Mouse (Mus musculus) liver, embryonic 14.5 days (tissue): ENCODE measurements around the gene Gm28035. TPM values are rescaled to one million over a fixed set of nuclear protein-coding genes. Genes with fewer than 3 reads are reported as not detected.

Experiments
- ATAC-seq: fragments of 200-750 bp; cut with Nextera tagmentation; 2 replicates; pipeline ENCODE4 v1.8.0; 2017; ENCODE audit warnings: moderate number of reproducible peaks, mild to moderate bottlenecking, moderate library complexity; ENCODE audit not compliant: insufficient read depth
- DNase-seq, 3 experiments: peaks; one replicate each; pipeline ENCODE4 v3.0.0-alpha.2; 2012 to 2013; ENCODE audit warnings: low read depth in 3 of 3, low spot score in 3 of 3
- H3K27ac ChIP-seq: fragments of 300-500 bp; sonication (generic); 2 replicates; pipeline ENCODE4 v1.5.1; 2014; ENCODE audit warnings: moderate library complexity, mild to moderate bottlenecking, control low read depth, inconsistent platforms
- H3K27me3 ChIP-seq: fragments of 300-500 bp; sonication (generic); 2 replicates; pipeline ENCODE4 v1.6.1; 2014; ENCODE audit warnings: mild to moderate bottlenecking, low read length, moderate library complexity; ENCODE audit not compliant: control insufficient read depth, insufficient read depth
- H3K36me3 ChIP-seq: fragments of 300-500 bp; sonication (generic); replicated peaks from 2 replicates; pipeline ENCODE4 v1.6.1; 2014; ENCODE audit warnings: low read depth; ENCODE audit not compliant: control insufficient read depth, insufficient read depth
- H3K4me1 ChIP-seq, 2 experiments: fragments of 200-500 bp in 1 of 2; fragments of 300-500 bp in 1 of 2; sonication (generic) in 1 of 2; replicated peaks; 2 replicates each; pipeline ENCODE4 v1.6.1; 2012 to 2014; ENCODE audit warnings: antibody characterized with exemption in 1 of 2, inconsistent platforms in 1 of 2, low read length in 1 of 2; ENCODE audit not compliant: control insufficient read depth in 2 of 2, insufficient read depth in 2 of 2
- H3K4me2 ChIP-seq: fragments of 300-500 bp; sonication (generic); 2 replicates; pipeline ENCODE4 v1.6.1; 2014; ENCODE audit warnings: low read depth, mild to moderate bottlenecking, control low read depth, moderate library complexity
- H3K4me3 ChIP-seq, 2 experiments: fragments of 200-500 bp in 1 of 2; fragments of 300-500 bp in 1 of 2; sonication (generic) in 1 of 2; 2 replicates each; pipeline ENCODE4 v1.5.1; 2012 to 2014; ENCODE audit warnings: low read depth in 2 of 2, low read length in 2 of 2, mild to moderate bottlenecking in 2 of 2, control low read depth in 1 of 2, inconsistent platforms in 1 of 2, moderate library complexity in 1 of 2; ENCODE audit not compliant: insufficient read depth in 1 of 2
- H3K9ac ChIP-seq: fragments of 300-500 bp; sonication (generic); replicated peaks from 2 replicates; pipeline ENCODE4 v1.6.1; 2014; ENCODE audit warnings: mild to moderate bottlenecking, control low read depth, moderate library complexity
- H3K9me3 ChIP-seq: fragments of 300-500 bp; sonication (generic); 2 replicates; pipeline ENCODE4 v1.6.1; 2016; ENCODE audit warnings: low read length, mixed read lengths; ENCODE audit not compliant: control insufficient read depth
- CTCF ChIP-seq: IDR thresholded peaks from 2 replicates; pipeline ENCODE4 v1.5.1; 2016; ENCODE audit warnings: antibody characterized with exemption, low read depth, control low read depth
- EP300 ChIP-seq: IDR thresholded peaks from 2 replicates; pipeline ENCODE4 v1.6.1; 2016; ENCODE audit warnings: antibody characterized with exemption, low read depth
- WGBS: fragments of 180-500 bp; shearing (Covaris S2); extraction: QIAGEN DNeasy Blood & Tissue Kit; methylation state at CpG from one replicate; pipeline ENCODE4 v1.1.7; 2014; ENCODE audit not compliant: insufficient replicate concordance; 5-methylcytosine and 5-hydroxymethylcytosine counted together
- polyA plus RNA-seq, 2 experiments: library from polyadenylated mRNA; depleted of rRNA in 1 of 2; stranded (reverse) in 1 of 2; unstranded in 1 of 2; fragments of >200 nt; fragmentation: Nextera tagmentation in 1 of 2; extraction: Ambion mirVana in 1 of 2; gene quantifications; 2 replicates each; pipeline versions ENCODE4 v1.2.1 to v1.2.3; 2012 to 2014

Gm28035 gene
- polyA plus RNA-seq, 2 experiments = 1.1 TPM; not detected in 1

- DNase-seq (no peak), ATAC-seq (no peak)
- H3K36me3 ChIP-seq = peaks cover 16% of the 10 kb centered on the region
- H3K4me1 ChIP-seq = peaks cover 0 to 23% of the 10 kb centered on the region in 2 experiments; a peak in 3 of 4 replicates
- H3K9me3 ChIP-seq = no peaks in the 10 kb centered on the region
- no peak overlapping the region for H3K27ac ChIP-seq
- H3K9ac ChIP-seq = no peak overlapping the region
- H3K4me2 ChIP-seq = no peak overlapping the region
- H3K4me3 ChIP-seq = no peak overlapping the region
- 75% methylated on average over 7 of the region's 7 CpGs for WGBS
- TF ChIP-seq CTCF (no peak), EP300 (no peak)
- no peaks in the 10 kb centered on the region for H3K27me3 ChIP-seq
These were observed 24.5 kb downstream of the Gm28035 start for GRCm38 (mm10) chr2:30264671-30265519.

DNA sequence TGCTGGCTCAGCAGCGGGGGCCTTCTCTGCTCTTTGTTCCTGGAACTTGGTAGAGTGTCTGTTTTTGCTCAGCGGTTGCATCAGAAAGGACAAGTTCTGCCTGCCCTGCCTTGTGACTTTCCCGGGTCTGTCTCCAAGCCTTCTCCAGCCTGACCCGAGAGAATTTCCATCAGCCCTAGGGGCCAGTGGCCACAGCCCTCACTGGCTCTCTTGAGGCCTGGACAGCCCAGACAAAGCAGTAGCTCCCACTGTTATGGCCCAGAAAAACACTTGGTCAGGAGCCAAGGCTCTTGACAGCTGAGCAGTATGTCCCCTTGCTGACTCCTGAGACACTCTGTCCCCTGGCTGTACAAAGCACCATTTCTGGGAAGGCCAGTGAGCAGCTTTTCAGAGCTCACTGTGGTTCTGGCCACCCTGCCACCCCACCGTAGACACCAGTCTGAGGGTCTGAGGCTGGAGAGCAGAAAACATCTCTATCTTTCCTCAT is 25.4 kb downstream of the Gm28035 start, which contains the start of gene Phyhd1:
Phyhd1 (plus strand) TSS at position 437 of the 487 bp plus-strand sequence.
- Histone ChIP-seq H3K36me3 (peaks cover 16% of the 10 kb centered on the region), H3K9me3 (no peaks in the 10 kb centered on the region), H3K4me2 (peak within 1 kb of the TSS; percentile 17), H3K4me3 (peak within 1 kb of the TSS; percentile 13 to 22; a peak in 3 of 4 replicates), H3K9ac (no peak within 1 kb of the TSS), H3K27ac (peak within 1 kb of the TSS; percentile 52), H3K4me1 (peaks cover 0 to 23% of the 10 kb centered on the region in 2 experiments; a peak in 3 of 4 replicates), H3K27me3 (no peaks in the 10 kb centered on the region)
- TF ChIP-seq CTCF (no peak), EP300 (no peak)
- ATAC-seq (no peak), DNase-seq (no peak)
- WGBS = 56% methylated on average over 5 of the region's 5 CpGs

DNA sequence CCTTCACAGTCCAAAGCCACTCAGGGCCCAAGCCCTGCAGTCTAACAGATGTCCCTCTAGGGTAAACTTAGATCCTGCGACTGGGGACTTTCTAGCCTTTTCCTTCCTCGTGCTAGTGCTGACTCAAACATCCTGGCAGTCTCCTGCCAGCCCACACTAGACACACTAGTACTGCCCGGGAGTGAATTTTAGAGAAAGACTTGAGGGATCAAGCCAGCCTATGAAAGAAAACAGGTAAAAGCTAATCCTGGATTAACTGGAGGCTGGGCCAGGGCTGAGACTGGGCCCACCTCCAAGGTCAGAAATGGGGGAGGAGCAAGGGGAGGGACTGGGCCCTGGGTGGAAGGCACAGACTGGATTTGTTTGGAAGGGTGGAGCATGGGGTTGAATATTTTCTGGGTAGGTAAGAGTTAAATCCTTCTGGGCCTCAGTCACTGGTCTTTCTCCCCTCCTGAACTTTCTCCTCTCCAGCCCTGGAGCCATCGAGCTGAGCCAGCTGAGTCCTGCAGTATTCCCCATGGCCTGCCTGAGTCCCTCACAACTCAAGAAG is 26.1 kb downstream of the Gm28035 start:
- H3K4me1 ChIP-seq = peaks cover 0 to 23% of the 10 kb centered on the region in 2 experiments; a peak in 3 of 4 replicates
- 30% methylated on average over 4 of the region's 4 CpGs for WGBS
- peak overlapping the region; percentile 17 for H3K4me2 ChIP-seq
- ATAC-seq (peak; percentile 56), DNase-seq (peak in 1 of 3 experiments; percentile 31)
- H3K9me3 ChIP-seq = no peaks in the 10 kb centered on the region
- H3K36me3 ChIP-seq = peaks cover 16% of the 10 kb centered on the region
- TF ChIP-seq CTCF (no peak), EP300 (no peak)
- no peaks in the 10 kb centered on the region for H3K27me3 ChIP-seq
- peak overlapping the region; percentile 13 to 22; a peak in 2 of 4 replicates for H3K4me3 ChIP-seq
- peak overlapping the region; percentile 52 for H3K27ac ChIP-seq
- H3K9ac ChIP-seq = no peak overlapping the region

GRCm38 (mm10) chr2:30267466-30267865 is 27.1 kb downstream of the Gm28035 start:
- 77% methylated on average over 2 of the region's 2 CpGs for WGBS
- H3K4me3 ChIP-seq = no peak overlapping the region
- H3K27ac ChIP-seq = no peak overlapping the region
- DNase-seq = no peak
- peaks cover 9% of the 10 kb centered on the region for H3K36me3 ChIP-seq
- no peaks in the 10 kb centered on the region for H3K27me3 ChIP-seq
- no peak for TF ChIP-seq CTCF
- no peak for TF ChIP-seq EP300
- no peak for ATAC-seq
- H3K9me3 ChIP-seq = no peaks in the 10 kb centered on the region
- no peak overlapping the region for H3K9ac ChIP-seq
- peak overlapping the region; percentile 17 for H3K4me2 ChIP-seq
- H3K4me1 ChIP-seq = peaks cover 0 to 23% of the 10 kb centered on the region in 2 experiments; a peak in 3 of 4 replicates

DNA sequence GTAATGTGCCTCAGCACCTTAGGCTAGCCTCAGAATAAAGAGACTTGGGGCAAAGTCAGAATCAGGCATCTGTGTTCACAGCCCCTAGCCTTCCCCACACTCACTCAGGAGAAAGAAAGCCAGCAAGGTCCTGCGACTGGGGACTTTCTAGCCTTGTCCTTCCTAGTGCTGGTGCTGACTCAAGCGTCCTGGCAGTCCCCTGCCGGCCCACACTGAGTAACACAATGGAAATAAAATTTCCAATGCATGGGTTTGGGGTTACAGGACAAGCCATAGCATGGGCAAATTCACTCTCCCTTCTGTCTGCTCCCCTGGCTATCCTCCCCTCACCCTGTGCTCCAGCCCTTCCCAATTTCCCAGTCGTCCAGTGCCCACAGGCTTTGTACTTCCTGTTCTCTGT is 28.0 kb downstream of the Gm28035 start:
- Histone ChIP-seq H3K27ac (no peak overlapping the region), H3K9ac (no peak overlapping the region), H3K4me2 (no peak overlapping the region), H3K36me3 (peaks cover 3% of the 10 kb centered on the region), H3K4me1 (peaks cover 0 to 23% of the 10 kb centered on the region in 2 experiments; a peak in 3 of 4 replicates), H3K9me3 (no peaks in the 10 kb centered on the region), H3K4me3 (no peak overlapping the region), H3K27me3 (no peaks in the 10 kb centered on the region)
- no peak for TF ChIP-seq EP300
- TF ChIP-seq CTCF = no peak
- 51% methylated on average over 4 of the region's 4 CpGs for WGBS
- DNase-seq = no peak
- ATAC-seq = no peak
